Comparison of ENCODE assay signal across 17 mouse cellular contexts in the genomic region with DNA sequence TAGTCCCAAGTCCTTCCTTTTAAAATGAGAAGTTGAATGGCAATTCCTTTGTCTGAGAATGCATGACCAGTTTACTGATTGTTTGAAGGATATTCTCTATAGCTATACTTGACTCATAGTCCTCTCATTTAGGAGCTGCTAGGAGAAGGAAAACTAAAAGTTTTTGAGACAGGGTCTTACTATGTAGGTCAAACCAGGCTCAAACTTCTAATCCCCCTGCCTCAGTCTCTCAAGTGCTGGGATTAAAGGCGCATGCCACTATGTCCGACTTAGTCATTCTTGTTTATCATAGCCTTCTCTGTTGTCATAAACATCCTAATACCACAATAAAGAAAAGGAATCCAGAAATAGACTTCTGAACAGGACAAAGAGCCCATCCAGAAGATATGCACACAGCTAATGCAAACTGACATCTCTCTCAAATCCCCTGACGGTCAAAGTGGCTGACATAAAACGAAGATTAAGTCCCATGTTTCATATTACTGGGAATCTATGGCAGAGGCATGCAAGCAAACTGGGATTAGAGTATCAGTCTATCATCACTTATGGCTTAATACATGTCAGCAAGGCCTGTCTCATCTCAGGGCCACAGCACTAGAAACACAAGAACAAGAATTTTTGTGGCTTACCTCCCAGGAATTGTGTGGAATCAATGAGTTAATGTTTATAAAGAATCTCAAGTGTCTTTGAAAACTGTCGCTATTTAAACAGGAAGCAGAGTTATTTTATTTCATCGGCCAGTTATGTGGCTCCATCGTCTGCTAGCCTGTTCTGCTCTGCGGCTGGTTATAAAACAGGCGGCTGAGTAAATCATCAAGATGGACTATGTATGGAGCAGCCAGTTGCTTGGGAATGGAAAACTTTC.
A peak's percentile ranks its signal among the peaks of the same experiment; 100 is the strongest.
DNase-seq lines count a peak whose midpoint lies in the region; ATAC-seq and TF ChIP-seq lines count a peak whose summit lies in the region.
"Had no signal": no experiment of that assay in that cellular context is flagged by ENCODE, and none has a peak within 500 bp of the region (broad histone marks: within the 10 kb centered on the region; RNA-seq: fewer than 3 reads in every experiment).

No protein-coding gene starts in this region.

- no peaks in the 10 kb centered on the region for H3K9me3 ChIP-seq in heart, postnatal 0 days (replicated peaks; ENCODE audit: control insufficient read depth, low read length)
- H3K9me3 ChIP-seq in lung, embryonic 15.5 days, result no peaks in the 10 kb centered on the region
- no peaks in the 10 kb centered on the region for H3K9me3 ChIP-seq in stomach, embryonic 14.5 days (ENCODE audit: control insufficient read depth, low read depth, low read length)
- H3K9me3 ChIP-seq: embryonic facial prominence, embryonic 12.5 days; forebrain, embryonic 10.5 days; heart, embryonic 12.5 days; neural tube, embryonic 15.5 days had no signal

- ATAC-seq in heart, postnatal 0 days (ENCODE audit: insufficient read depth, low read depth), result no peak
- peak; percentile 84 for ATAC-seq in lung, embryonic 15.5 days (ENCODE audit: borderline replicate concordance, extremely low read depth, low FRiP score, low TSS enrichment)
- ATAC-seq in stomach, embryonic 14.5 days (ENCODE audit: insufficient number of reproducible peaks, insufficient read depth, low FRiP score, low read depth), result peak; percentile 82; the same call in 1 of the 2 replicates

- H3K27me3 ChIP-seq in heart, postnatal 0 days (ENCODE audit: control insufficient read depth, insufficient read depth, low read length), result no peaks in the 10 kb centered on the region
- no peaks in the 10 kb centered on the region for H3K27me3 ChIP-seq in lung, embryonic 15.5 days
- no peaks in the 10 kb centered on the region for H3K27me3 ChIP-seq in stomach, embryonic 14.5 days (ENCODE audit: control insufficient read depth, insufficient read depth, low read length)
- H3K27me3 ChIP-seq: embryonic facial prominence, embryonic 12.5 days; heart, embryonic 12.5 days; neural tube, embryonic 15.5 days had no signal

- no peak overlapping the region for H3K4me2 ChIP-seq in heart, postnatal 0 days (ENCODE audit: low read depth, low read length)
- H3K4me2 ChIP-seq in lung, embryonic 15.5 days, result no peak overlapping the region
- H3K4me2 ChIP-seq in stomach, embryonic 14.5 days (replicated peaks; ENCODE audit: low read depth, low read length), result no peak overlapping the region
- H3K4me2 ChIP-seq: embryonic facial prominence, embryonic 12.5 days; heart, embryonic 12.5 days; liver, embryonic 11.5 days; neural tube, embryonic 15.5 days had no signal

- no peak for DNase-seq in heart, postnatal 0 days (ENCODE audit: low spot score)
- no peak for DNase-seq in heart, postnatal 10 days
- no peak for DNase-seq in lung, adult 2 months
- no peak for DNase-seq in gastrocnemius, adult 18-20 months (ENCODE audit: low spot score)
- DNase-seq in ovary, postnatal 36 days (ENCODE audit: low spot score), result no peak
- DNase-seq: cerebellum, postnatal 25 days; gastrocnemius, postnatal 25 days; right cerebral cortex, adult 18-20 months; spleen, adult 18-20 months had no signal

- no peaks in the 10 kb centered on the region for H3K4me1 ChIP-seq in heart, postnatal 0 days (ENCODE audit: control insufficient read depth, insufficient read depth)
- H3K4me1 ChIP-seq in lung, embryonic 15.5 days, result peaks cover 36% of the 10 kb centered on the region
- peaks cover 8% of the 10 kb centered on the region for H3K4me1 ChIP-seq in lung, adult 2 months (ENCODE audit: control insufficient read depth, insufficient read depth, low read length)
- H3K4me1 ChIP-seq in embryonic fibroblast, embryonic 13.5 days (ENCODE audit: control insufficient read depth, insufficient read depth, low read length), result peaks cover 8% of the 10 kb centered on the region; the same call in 1 of the 2 replicates
- H3K4me1 ChIP-seq in stomach, embryonic 14.5 days (ENCODE audit: control insufficient read depth, insufficient read depth, low read length), result peaks cover 5% of the 10 kb centered on the region; the same call in 1 of the 2 replicates
- H3K4me1 ChIP-seq: forebrain, embryonic 10.5 days; neural tube, embryonic 15.5 days had no signal

- TF ChIP-seq EP300 in heart, postnatal 0 days (IDR thresholded peaks at IDR 0.05; ENCODE audit: low read depth), result no peak

- H3K36me3 ChIP-seq in heart, postnatal 0 days (replicated peaks; ENCODE audit: control insufficient read depth, insufficient read depth, low read length), result peaks cover 25% of the 10 kb centered on the region; the same call in 1 of the 2 replicates
- H3K36me3 ChIP-seq in lung, embryonic 15.5 days, result no peaks in the 10 kb centered on the region
- no peaks in the 10 kb centered on the region for H3K36me3 ChIP-seq in stomach, embryonic 14.5 days (ENCODE audit: control insufficient read depth, insufficient read depth, low read length)
- H3K36me3 ChIP-seq: forebrain, embryonic 10.5 days; neural tube, embryonic 15.5 days had no signal

- 60% methylated on average over 9 of the region's 9 CpGs for WGBS in heart, postnatal 0 days
- whole genome bisulfite sequencing in lung, embryonic 15.5 days, result 19% methylated on average over 9 of the region's 9 CpGs
- WGBS in lung, adult 2 months, result 36% methylated on average over 9 of the region's 9 CpGs
- 31% methylated on average over 9 of the region's 9 CpGs for WGBS in stomach, embryonic 14.5 days

- 0 out of 2 replicates have a peak overlapping the region, but pooled peaks have one; percentile 4 for H3K27ac ChIP-seq in heart, postnatal 0 days (ENCODE audit: low read depth)
- H3K27ac ChIP-seq in lung, embryonic 15.5 days, result peak overlapping the region; percentile 67
- H3K27ac ChIP-seq in embryonic fibroblast, embryonic 13.5 days (ENCODE audit: insufficient read depth, low read length), result 0 out of 2 replicates have a peak overlapping the region, but pooled peaks have one; percentile 20
- no peak overlapping the region for H3K27ac ChIP-seq in stomach, embryonic 14.5 days (ENCODE audit: low read length)
- H3K27ac ChIP-seq: forebrain, embryonic 10.5 days; neural tube, embryonic 15.5 days had no signal

- intact Hi-C loops in heart, postnatal 10 days (cut with DNase I), result no loop called here

- no peak for TF ChIP-seq POLR2A in lung, adult 2 months (IDR thresholded peaks at IDR 0.05; ENCODE audit: borderline replicate concordance, extremely low read depth, low read depth, low read length)
- no peak for TF ChIP-seq POLR2A in embryonic fibroblast, embryonic 13.5 days (IDR thresholded peaks at IDR 0.05; ENCODE audit: low read depth, low read length)

- no peak for TF ChIP-seq CTCF in heart, postnatal 0 days (IDR thresholded peaks at IDR 0.05; ENCODE audit: low read depth)
- no peak for TF ChIP-seq CTCF in lung, adult 2 months (IDR thresholded peaks at IDR 0.05; ENCODE audit: insufficient read depth, low read length)
- TF ChIP-seq CTCF in embryonic fibroblast, embryonic 13.5 days (IDR thresholded peaks at IDR 0.05; ENCODE audit: borderline replicate concordance, insufficient read depth, low read length), result no peak

- H3K4me3 ChIP-seq in heart, postnatal 0 days (ENCODE audit: low read depth, low read length), result no peak overlapping the region
- no peak overlapping the region for H3K4me3 ChIP-seq in lung, embryonic 15.5 days
- H3K4me3 ChIP-seq in lung, adult 2 months (replicated peaks; ENCODE audit: extremely low read depth, low read depth, low read length), result no peak overlapping the region
- H3K4me3 ChIP-seq in embryonic fibroblast, embryonic 13.5 days (ENCODE audit: insufficient read depth, low read length), result no peak overlapping the region
- H3K4me3 ChIP-seq in stomach, embryonic 14.5 days (ENCODE audit: low read depth, low read length), result no peak overlapping the region
- H3K4me3 ChIP-seq: embryonic facial prominence, embryonic 12.5 days; forebrain, embryonic 10.5 days; heart, embryonic 12.5 days; neural tube, embryonic 15.5 days had no signal

- no peak overlapping the region for H3K9ac ChIP-seq in heart, postnatal 0 days (replicated peaks; ENCODE audit: low read depth, low read length)
- no peak overlapping the region for H3K9ac ChIP-seq in lung, embryonic 15.5 days
- no peak overlapping the region for H3K9ac ChIP-seq in stomach, embryonic 14.5 days (replicated peaks; ENCODE audit: low read depth, low read length)
- H3K9ac ChIP-seq: embryonic facial prominence, embryonic 12.5 days; heart, embryonic 12.5 days; neural tube, embryonic 15.5 days had no signal
